Mouse (Mus musculus) embryo, embryonic 11.5 days (tissue): ENCODE measurements at regions not wholly inside any gene's neighbourhood (a gene's known extent, or its start where the extent isn't known, plus 50 kb on each side); places are given as distances from the start of the nearest gene placed in this dataset.

Experiments used
- DNase-seq: peaks from one replicate; pipeline ENCODE4 v3.0.0-alpha.2; 2012; ENCODE audit warnings: low read depth, low spot score

DNA sequence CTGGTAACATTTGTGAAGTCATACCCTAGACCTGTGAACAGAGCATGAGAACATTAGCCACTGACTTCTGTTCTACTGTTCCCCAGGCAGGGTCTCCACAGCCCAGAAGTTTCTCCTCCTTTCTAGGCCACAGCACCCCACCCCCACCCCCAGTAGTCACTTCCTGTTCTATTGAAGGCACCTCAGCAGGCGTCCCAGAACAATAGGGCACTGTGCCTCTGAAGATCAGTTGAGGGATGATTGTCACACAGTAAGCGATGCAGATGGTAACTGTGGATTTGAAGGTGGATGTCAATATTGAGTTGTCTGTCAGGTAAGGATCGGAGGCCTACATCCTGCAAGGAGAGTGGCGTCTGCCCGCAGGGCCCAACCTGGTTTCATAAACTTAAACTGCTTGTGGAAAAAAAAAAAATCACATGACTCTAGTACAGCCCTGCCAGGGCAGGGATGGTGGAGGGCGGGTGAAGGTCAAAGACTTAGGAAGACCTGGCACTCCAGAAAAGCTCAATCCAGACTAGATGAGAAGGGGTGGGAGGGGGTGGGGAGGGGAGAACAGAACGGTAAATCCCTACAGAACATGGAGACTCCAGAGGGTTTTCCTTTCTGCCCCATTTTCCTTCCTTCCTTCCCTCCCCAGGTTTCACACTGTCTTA lies 103.1 kb upstream of the Rybp start:
- DNase-seq: no peak

DNA sequence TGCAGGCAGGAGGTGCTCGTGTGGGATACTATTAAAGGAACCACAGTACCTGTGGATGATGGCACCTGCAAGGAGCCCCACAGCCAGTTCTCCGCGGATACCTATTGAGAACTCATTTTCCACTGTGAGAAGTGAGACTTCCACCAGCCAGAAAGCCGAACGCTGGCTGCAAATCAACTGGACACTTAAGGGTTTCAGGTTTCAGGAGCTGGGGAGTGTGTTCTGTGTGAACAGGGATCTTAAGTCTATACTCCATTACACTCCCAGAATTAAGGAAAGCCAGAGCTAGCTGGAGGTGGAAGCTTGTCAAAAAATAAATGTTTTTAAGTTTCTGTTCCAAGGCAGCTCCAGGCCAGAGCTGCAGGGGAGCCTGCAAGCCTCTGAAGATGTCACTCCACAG lies 99.8 kb upstream of the Rybp start:
- DNase-seq: peak; percentile 37

DNA sequence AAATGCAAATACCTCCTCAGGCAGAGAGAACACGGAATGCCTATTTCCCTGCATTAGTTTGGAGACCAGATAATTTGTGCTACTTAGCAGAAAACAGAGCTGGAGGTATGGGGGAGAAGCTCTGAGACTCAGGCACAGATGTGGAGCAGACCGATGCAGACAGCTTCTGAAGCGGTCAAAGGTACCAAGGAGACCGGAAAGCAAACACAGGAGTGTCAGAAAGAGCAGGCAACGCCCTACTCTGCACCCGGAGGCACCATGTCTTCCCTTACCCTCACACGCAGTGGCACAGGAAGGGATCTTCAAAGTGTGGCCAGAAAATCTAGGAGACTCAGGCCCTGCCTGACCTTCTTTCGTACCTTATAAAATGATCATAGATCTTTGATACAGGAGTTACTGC lies 98.4 kb upstream of the Rybp start:
- DNase-seq: no peak

DNA sequence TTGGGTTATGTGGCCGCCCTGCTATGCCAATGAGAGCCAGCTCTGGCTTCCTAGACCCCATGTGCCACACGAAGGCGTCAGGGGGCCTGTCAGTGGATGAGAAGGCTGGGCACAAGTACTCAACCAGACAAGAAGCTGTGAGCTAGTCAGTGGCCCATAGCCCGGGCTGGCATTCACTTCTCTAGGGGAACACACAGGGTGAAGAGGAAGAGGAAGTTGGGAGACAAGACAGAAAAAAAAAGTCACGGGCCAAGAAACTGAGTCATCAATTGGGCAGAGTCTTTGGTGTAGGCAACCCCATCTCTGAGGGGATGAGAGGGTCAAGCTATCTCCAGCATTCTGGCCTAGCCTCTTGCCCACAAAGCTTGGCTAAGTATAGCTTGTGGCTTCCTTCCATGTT lies 93.8 kb upstream of the Rybp start:
- DNase-seq: no peak

DNA sequence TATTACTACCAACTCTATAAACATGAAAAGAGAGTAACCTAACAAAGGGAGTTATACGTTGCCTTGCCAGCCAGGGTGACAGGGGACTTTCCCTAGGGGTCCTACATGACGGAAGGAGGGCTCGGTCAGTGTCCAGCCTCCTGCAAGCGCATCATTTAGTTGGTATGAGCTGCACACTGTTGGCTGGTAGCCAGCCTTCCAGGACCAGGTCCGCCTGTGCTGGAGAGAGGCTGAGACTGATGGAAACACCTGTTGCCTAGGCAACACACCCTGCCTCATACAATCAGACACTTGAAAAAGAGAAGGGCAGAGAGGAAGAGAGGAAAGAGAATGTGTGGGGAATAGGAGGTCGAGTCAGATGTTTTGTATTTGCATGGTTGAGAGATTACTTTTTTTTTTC lies 93.3 kb upstream of the Rybp start:
- DNase-seq: peak; percentile 43

DNA sequence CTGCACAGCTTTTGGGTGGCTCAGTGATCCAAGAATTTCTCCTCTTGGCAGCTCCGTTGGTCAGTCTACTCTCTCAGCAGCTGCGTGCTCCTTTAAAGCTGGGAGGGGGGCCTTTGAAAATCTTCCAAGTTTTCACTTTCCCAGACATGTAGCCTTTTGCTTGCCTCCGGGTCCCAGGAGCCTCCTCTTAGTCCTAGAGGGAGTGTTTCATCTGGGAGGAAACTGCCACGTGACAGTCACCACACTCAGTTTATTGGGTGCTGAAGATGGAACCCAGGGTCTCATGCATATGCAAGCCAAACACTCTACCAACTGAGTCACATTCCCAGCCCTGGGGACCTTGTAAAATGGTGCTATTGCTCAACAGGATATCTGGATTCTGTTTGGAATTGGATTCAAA lies 92.5 kb upstream of the Rybp start:
- DNase-seq: no peak

DNA sequence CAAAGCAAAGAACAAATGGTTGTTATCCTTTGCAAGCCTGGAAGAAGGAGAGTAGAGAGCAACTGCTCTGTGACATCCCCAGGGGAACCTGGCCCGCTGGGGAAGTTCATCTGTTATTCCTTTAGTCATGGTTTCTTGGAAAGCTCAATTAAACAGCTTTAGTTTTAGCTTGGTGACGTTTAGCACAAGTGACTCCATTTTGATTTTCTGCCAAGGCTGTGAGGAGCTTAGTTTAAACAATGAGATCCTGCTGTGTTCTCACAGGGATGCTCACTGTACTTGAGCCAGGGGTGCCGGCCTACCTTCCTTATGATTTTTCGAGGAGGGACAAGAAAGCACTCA lies 91.2 kb upstream of the Rybp start:
- no peak for DNase-seq

DNA sequence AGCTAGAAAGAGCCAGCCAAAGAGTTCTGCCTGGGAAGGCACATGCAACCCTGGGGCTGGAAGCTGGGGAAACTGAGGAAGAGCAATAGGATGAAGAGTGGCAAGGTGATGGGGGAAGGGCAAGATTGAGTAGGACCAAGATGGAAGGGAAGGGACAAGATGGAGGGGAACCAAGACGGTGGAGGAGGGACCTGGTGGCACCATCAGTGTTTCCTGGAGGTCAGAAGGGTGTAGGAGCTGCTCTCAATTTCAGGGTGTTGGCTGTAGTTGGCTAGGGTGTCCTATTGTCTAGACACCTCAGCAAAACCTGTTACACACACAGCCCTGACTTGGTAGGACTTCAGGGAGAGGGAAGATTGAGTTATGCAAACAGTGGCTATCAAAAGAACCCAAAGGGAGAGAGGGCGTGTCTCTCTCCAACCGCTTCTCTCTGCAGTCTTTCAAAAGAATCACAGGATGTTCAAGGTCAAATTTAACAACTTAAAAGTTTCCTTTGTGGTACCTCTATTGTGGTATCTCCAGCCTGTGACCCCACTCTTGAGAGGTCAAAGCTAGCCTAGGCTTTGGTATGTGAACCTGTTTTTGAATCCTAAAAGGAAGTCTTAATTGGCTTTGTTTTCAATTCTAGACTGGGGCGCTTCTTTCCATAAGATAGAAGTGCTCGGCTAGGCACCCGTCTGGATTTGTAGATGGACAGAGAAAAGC lies 90.7 kb upstream of the Rybp start:
- no peak for DNase-seq

DNA sequence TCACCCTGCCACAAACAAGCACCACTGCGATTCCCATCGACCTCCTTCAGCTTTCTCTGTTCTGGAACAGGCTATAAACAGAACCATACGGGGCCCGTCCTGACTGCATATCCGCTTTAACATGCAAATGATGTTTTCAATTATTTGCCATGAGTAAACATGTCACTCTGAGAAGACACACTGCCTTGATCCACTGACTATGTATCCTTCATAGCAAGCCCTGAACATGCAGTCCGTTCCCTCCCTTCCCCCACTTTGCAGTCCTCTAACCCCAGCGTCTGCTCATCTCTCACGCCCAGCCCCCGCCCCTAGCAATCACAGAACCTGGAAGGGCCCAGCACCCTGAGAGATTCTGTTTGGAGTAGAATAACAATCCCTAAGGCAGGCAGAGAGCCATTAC lies 89.4 kb upstream of the Rybp start:
- no peak for DNase-seq

DNA sequence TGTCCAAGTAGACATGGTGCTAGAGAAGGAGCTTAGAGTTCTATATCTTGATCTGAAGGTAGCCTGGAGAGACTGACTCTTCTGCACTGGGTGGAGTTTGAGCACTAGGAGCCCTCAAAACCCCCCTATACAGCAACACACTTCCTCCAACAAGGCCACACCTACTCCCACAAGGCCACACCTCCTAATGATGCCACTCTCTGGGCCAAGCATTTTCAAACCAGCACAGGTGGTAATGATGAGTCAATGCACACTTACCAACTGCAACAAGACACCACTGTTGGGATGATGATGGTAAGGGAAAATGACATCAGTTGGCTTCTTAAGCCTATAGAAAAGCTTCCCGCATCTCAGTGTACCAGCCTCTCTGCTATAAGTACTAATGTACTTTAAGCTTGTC lies 83.5 kb upstream of the Rybp start:
- no peak for DNase-seq

DNA sequence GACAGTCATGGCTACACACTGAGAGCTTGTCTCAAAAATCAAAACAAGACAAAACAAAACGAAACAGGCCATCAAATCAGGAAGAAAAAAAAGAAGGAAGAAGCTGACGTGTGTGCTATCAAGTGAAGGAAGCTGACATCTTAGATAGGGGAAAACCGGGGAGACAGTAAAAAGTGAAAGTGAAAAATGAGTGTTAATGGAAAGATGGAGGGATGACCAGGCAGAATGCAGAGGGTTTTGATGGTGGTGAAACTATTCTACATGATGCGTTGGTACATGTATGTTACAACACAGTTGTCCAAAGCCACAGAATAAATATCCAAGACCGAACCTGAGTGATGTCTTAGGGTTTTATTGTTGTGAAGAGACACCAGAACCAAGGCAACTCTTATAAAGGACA lies 83.1 kb upstream of the Rybp start:
- DNase-seq: no peak

DNA sequence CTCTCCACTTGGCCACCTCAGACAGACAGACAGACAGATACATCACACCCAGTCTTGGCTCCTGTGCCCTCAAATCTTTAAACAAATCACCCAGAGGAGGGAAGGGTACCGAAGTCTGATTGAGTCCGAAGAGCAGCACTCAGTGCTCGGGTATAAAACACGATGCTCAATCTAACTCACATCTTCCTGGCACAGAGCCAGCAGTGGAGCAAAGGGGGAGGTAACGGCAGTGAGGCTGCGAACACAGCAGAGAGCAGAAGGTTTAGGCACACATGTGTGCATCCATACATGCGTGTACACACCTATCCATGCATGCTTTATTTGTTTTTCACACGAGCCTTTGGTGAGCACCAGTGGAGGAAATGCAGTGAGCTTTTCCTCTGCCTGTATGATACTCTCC lies 78.9 kb upstream of the Rybp start:
- DNase-seq: no peak

DNA sequence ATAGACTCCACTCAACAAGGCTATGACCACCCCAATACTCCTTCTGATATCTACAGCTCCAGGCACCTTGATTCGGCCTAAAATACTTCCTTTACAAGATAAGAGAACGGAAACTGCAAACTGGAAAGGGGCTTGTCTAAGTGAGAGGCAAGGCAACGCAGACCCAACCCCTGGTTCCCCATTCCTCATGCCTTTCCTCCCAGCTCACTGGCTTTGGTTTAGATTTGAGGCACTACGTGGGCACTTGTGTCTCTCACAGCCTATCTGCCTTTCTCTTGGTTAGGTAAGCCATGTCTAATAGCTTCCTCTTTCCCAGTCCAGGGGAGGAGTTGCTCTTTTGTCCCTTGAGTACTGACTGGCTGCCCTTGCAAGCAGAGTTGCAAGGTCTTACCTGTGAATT lies 78.5 kb upstream of the Rybp start:
- no peak for DNase-seq

DNA sequence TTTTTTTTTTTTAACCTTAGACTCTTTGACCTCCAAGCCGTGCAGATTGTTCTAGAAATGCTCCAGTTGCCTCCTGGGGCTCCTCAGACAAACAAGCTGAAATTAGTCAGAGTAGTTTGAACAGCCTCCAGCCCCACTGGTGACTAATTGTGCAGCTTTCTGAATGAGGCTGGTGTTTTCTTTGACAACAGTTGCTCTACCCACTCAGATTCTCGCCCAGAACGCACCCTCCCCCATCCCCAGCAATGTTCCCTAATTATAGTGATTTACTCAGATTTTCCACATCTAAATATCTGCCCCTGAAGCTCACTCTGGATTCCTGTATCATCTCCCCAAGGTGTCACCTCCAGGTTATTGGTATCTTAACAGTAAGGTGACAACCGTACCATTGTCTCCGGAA lies 76.4 kb upstream of the Rybp start:
- DNase-seq: no peak

DNA sequence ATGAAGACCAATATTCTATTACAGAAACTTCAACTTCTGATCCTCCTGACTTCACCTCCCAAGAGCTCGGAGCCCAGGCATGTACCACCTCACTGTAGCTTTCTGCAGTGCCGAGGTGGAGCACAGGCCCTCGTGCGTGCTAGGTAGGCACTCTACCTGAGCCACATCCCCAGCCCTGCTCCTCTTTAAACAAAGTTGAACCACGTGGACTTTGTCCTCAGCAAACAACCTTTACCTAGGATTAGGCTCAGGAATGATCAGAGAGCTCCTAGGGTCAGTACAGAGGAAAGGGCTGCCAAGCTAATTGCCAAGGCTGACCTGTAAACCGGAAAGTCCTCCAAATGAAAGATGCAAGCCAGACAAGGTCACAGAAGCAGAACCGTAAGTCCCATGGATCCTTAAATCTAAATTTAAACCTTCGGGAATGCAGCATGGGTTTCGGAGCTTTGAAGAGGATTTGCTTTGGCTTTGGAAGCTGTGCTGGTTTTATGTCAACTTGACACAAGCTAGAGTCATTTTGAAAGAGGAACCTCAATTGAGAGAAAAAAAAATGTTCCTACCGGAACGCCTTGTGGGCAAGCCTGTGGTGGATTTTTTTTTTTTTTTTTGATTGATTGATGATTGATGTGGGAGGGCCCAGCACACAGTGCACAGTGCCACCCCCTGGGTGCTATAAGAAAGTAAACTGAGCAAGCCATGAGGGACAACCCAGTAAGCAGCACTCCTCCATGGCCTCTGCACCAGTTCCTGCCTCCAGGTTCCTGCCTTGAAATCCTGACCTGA lies 69.5 kb upstream of the Rybp start:
- no peak for DNase-seq

DNA sequence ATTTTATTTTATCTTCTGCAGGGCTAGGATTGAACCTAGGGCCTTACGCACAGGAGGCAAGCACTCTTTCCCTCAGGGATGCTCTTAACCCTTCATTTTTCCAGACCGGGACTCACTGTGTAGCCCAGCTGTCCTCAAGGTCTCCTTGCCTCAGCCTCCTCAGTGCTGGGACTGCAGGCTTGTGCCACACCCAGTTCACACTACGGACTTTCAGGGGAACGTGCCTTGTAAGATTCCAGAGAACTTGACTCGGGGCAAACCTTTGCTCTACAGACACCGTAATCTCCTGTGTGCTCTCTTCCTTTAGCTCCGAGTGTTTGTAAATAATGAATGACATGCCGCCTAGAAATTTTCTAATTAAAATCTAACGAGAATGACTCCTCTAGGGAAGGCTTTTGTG lies 68.6 kb upstream of the Rybp start:
- DNase-seq: no peak

DNA sequence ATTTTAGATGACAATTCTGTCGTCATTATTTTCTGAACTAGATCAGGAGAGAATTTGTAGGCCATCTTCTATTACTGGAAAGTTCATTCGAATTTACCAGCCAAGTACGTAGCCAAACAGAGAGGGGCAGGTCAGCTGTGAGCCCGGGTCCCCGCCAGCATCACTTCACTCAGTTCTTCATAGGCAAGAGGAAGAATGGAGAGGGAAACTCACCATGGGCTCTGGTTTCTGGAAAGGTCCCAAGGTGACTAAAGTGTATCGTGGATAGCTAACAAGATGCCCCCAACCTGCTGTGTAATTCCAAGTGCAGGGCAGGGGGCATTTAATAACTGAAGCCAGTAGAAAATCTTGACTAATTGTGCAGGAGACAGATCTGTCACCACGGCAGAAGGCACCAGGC lies 60.2 kb upstream of the Rybp start:
- no peak for DNase-seq

DNA sequence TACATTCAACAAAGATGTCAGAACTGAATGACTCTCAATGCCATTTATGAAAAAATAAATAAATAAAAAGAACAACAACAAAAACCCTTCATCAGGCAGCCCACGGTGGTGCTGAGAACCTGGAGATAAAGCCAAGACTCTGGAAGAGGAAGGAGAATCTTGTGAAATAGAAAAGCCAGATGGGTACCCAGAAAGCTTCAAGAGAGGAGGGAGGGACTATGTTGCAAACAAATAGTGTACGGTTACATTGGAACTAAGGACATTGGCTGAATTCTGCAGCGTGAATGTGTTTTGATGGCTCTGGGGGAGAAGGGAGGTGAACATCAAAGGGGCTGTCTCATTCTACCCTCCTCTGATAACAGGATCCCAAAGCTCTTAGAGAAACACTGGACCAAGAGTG lies 57.8 kb upstream of the Rybp start:
- DNase-seq: no peak

DNA sequence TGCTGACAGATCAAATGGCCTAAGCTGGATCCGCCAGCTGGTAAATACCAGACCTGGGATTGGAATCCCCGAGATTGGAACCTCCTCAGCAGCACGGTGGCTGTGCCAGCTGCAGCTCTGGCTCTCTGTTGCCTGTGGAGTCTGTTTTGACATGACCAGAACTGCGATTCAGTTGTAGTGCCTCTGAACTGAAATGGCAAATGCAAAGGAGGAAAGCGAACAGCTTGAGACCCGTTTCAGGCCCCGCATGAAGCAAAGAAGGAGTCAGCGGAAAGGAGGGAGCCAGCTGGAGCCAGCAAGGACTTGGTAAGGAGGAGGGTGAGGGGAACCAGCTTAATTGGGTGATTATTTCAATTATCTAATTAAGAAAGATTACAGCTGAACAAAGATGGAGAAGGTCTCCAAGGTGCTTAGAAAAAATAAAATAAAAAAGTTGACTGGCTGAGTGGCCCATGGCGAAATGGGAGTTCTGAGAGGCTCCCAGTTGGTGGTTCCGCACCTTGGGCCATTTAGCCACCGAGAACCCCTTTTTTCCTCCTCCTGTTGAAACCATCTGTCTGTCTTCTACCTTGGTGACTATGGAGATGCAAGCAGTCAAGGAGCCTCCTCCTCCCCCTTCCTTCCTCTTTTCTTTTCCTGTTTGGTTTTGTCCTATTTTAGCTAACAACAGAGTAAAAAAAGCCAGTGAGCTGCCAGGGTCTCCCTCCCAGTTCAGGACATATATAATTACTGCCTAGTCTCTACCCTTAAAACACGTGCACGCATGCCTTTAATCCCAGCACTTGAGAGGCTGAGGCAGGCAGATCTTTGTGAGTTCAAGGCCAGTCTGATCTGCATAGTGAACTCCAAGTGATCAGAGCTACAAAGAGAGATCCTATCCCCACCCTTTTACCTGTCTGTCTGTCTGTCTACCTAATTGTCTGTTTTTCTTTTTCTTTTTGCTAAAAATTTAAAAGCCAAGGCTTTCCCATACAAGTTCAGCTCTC lies 54.3 kb upstream of the Rybp start:
- no peak for DNase-seq

DNA sequence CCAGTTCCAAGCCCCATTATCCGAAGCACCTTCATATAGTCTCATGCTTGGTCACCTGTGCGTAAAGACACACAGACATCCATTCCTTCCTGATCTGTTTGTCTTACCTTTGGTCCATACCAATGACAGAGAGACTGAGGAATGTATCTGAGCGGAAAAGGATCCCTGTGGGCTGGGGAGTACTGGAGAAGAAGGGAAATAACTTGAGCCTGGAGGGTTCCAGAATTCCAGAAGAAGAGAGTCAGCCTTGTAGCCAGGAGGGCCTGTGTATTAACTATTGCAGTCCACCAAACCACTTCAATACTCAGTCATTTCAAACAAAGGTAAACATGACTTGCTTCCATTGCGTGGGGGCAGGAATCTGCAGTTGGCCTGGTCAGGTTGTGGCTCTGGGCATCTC lies 51.0 kb upstream of the Rybp start:
- DNase-seq: no peak
